Mouse (Mus musculus) 416B (cell line): Measurements from ENCODE around the gene Speer4a.
"Not testable (repeated sequence)": the region's sequence is repeated elsewhere in the genome, so short reads cannot be mapped to it uniquely, and the experiment has no call there.

Experiments used
- DNase-seq: peaks from one replicate; pipeline ENCODE4 v3.0.0; 2011; ENCODE audit warnings: low read depth

Gene Speer4a

GRCm38 (mm10) chr5:26039458-26039857, at the start of gene Speer4a:
Gene Speer4a, minus strand, starts transcription at chr5:26039558.
- DNase-seq: not testable (repeated sequence)

DNA sequence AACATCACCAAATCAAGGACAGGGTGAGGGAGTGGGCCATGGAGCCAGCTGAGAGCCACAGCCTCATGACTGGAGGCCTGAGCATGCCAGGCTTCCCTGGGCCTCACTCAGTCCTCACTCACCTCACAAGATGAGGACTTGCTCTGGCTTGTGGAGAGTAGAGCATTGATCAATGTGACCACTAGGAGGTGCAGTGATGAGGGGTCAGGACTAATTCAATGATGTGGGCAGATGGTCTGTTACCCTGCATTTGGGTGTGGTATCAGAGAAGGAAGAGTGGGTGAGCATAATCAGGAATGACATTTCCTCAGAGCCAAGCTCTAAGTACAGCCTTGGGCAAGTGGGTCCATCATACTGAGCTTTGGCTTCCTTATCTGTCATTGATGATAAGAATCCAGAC, 39.7 kb upstream of the Speer4a start:
- not testable (repeated sequence) for DNase-seq

- DNase-seq: no peak
These were observed 31.4 kb upstream of the Speer4a start for GRCm38 (mm10) chr5:26070716-26071115.

GRCm38 (mm10) chr5:26058481-26058880, 19.1 kb upstream of the Speer4a start, which contains the start of gene Gm7347:
Gene Gm7347, minus strand, starts transcription at chr5:26058581.
- DNase-seq: not testable (repeated sequence)

DNA sequence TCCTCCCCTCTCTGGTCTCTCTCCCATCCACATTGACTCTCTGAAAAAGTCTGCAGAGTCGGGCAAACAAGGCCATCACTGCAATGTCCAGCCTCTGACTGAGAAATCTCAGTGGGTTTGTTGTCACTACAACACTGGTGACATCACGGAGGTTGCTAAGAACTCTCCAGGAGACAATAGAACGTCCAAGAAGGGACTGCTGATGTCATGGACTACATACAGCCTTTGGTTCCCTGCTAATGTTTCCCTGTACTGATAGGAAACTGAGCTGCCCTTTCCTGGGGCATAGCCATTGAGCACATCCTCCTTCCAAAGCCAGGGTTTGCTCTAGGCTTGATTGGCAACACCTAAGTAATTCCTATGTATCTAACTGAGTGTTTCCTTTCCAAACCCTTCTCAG, 16.5 kb downstream of the Speer4a start, which contains the start of gene Gm5862:
Gene Gm5862 (minus strand): TSS at position 101 of the 400 bp plus-strand sequence.
- DNase-seq: not testable (repeated sequence)

DNA sequence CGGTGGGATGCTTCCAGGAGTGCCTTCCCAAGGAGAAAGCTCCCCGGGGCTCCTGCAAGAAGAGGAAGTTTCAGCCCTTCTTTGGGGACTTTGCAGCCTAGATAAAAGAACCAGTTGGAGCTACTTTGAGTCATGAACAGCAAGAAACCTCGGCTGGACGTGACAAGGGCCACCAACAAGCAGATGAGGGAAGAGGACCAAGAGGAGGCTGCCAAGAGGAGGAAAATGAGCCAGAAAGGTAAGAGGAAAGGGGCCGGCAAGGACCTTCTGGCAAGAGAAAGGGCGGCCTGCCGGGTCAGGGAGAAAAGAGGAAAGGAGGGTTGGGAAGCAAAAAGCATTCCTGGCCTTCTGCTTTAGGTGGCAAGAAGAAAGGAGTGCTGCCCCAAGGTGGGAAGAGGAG, 31.7 kb downstream of the Speer4a start:
- not testable (repeated sequence) for DNase-seq

GRCm38 (mm10) chr5:26006937-26007695, 32.2 kb downstream of the Speer4a start:
- not testable (repeated sequence) for DNase-seq

- not testable (repeated sequence) for DNase-seq
These were observed 34.7 kb downstream of the Speer4a start, which contains the start of gene Gm1979 for GRCm38 (mm10) chr5:26004698-26005097. Gene Gm1979, minus strand, starts transcription at chr5:26004798.

GRCm38 (mm10) chr5:25988550-25988949, 50.8 kb downstream of the Speer4a start, which contains the start of gene Gm21698:
Gene Gm21698, minus strand, starts transcription at chr5:25988650.
- DNase-seq: not testable (repeated sequence)
